ENCODE assay signal across 9 mouse cellular contexts in genomic region chr13:45391854-45392454, GRCm38 (mm10). TPM values are rescaled to one million over a fixed set of nuclear protein-coding genes. Genes with fewer than 3 reads are reported as not detected.
DNase-seq lines count a peak whose midpoint lies in the region; ATAC-seq lines count a peak whose summit lies in the region.
"Had no signal": no experiment of that assay in that cellular context is flagged by ENCODE, and none has a peak within 500 bp of the region (broad histone marks: within the 10 kb centered on the region; RNA-seq: fewer than 3 reads in every experiment).

No protein-coding gene starts in this region.

- peaks cover 2% of the 10 kb centered on the region; the same call in 1 of the 2 replicates for H3K27me3 ChIP-seq in forebrain, embryonic 14.5 days (replicated peaks; ENCODE audit: control insufficient read depth, insufficient read depth, low read length)
- 0 out of 2 replicates have a peak, but pooled peaks cover 2% of the 10 kb centered on the region for H3K27me3 ChIP-seq in hindbrain, embryonic 14.5 days (ENCODE audit: control insufficient read depth, insufficient read depth, low read length)
- H3K27me3 ChIP-seq: CH12.LX had no signal

- H3K9ac ChIP-seq in forebrain, embryonic 14.5 days (ENCODE audit: low read length): no peak overlapping the region
- H3K9ac ChIP-seq in hindbrain, embryonic 14.5 days: no peak overlapping the region

- no peak overlapping the region for H3K4me2 ChIP-seq in forebrain, embryonic 14.5 days (ENCODE audit: low read length)
- H3K4me2 ChIP-seq in hindbrain, embryonic 14.5 days (replicated peaks): peak overlapping the region; percentile 98

- H3K4me1 ChIP-seq in forebrain, embryonic 14.5 days (ENCODE audit: control insufficient read depth, insufficient read depth, low read length): peaks cover 10% of the 10 kb centered on the region
- peaks cover 18% of the 10 kb centered on the region for H3K4me1 ChIP-seq in hindbrain, embryonic 14.5 days (replicated peaks; ENCODE audit: control insufficient read depth, insufficient read depth, low read length)

- no peak overlapping the region for H3K4me3 ChIP-seq in forebrain, embryonic 14.5 days (ENCODE audit: low read depth, low read length)
- peak overlapping the region; percentile 71; the same call in 1 of the 2 replicates for H3K4me3 ChIP-seq in hindbrain, embryonic 14.5 days (replicated peaks; ENCODE audit: low read length)

- WGBS in forebrain, embryonic 14.5 days: 59% methylated on average over 9 of the region's 9 CpGs
- WGBS in hindbrain, embryonic 14.5 days: 68% methylated on average over 9 of the region's 9 CpGs

- ATAC-seq in forebrain, embryonic 14.5 days: no peak
- ATAC-seq in hindbrain, embryonic 14.5 days (ENCODE audit: low FRiP score): no peak

- no peak overlapping the region for H3K27ac ChIP-seq in forebrain, embryonic 14.5 days (ENCODE audit: low read depth, low read length)
- no peak overlapping the region for H3K27ac ChIP-seq in hindbrain, embryonic 14.5 days

- no peaks in the 10 kb centered on the region for H3K9me3 ChIP-seq in forebrain, embryonic 14.5 days (replicated peaks; ENCODE audit: control insufficient read depth, low read length)
- no peaks in the 10 kb centered on the region for H3K9me3 ChIP-seq in hindbrain, embryonic 14.5 days (ENCODE audit: control insufficient read depth, low read length)

- peak; percentile 26 to 37 for DNase-seq in cerebellum, postnatal 10 days
- no peak for DNase-seq in cerebellum, adult 9-11 months
- DNase-seq in B cell, adult 2 months: peak; percentile 37 to 45
- peak; percentile 35 for DNase-seq in forebrain, embryonic 14.5 days (ENCODE audit: low spot score)
- no peak for DNase-seq in hindbrain, embryonic 14.5 days (ENCODE audit: low spot score)
- peak; percentile 42 for DNase-seq in liver
- peak; percentile 33 for DNase-seq in ovary, postnatal 14 days (ENCODE audit: low spot score)
- no peak for DNase-seq in natural killer cell, adult 2 months (ENCODE audit: low spot score in 2 of 2)

- H3K36me3 ChIP-seq in forebrain, embryonic 14.5 days (ENCODE audit: control insufficient read depth, insufficient read depth, low read length): no peaks in the 10 kb centered on the region
- H3K36me3 ChIP-seq in hindbrain, embryonic 14.5 days (replicated peaks; ENCODE audit: control insufficient read depth, insufficient read depth): no peaks in the 10 kb centered on the region

RNA-seq across cellular contexts. Expression of gene Mylip, which starts 2.4 kb away (rescaled TPM):
- polyA plus RNA-seq in forebrain, embryonic 14.5 days (2014; fragmentation: Nextera tagmentation; extraction: Ambion mirVana): 1.2 and 2.2 TPM in 2 replicates
- 4.8 and 5.2 TPM in 2 replicates for polyA plus RNA-seq in hindbrain, embryonic 14.5 days (2014; fragmentation: Nextera tagmentation; extraction: Ambion mirVana)

Comparison
In these comparisons a context has a peak if more than half of its experiments do, and no peak if none do; other contexts are left out.
1. DNase-seq: peak in cerebellum, postnatal 10 days (2 of 2), B cell, adult 2 months (2 of 2), forebrain, embryonic 14.5 days (single experiment), liver (single experiment) and ovary, postnatal 14 days (single experiment); none in cerebellum, adult 9-11 months (single experiment), hindbrain, embryonic 14.5 days (single experiment) and natural killer cell, adult 2 months (0 of 2).